Mouse (Mus musculus): ENCODE measurements at regions not wholly inside any gene's neighbourhood (a gene's known extent, or its start where the extent isn't known, plus 50 kb on each side); places are given as distances from the start of the nearest gene placed in this dataset.
A peak's percentile ranks its signal among the peaks of the same experiment; 100 is the strongest.

DNA sequence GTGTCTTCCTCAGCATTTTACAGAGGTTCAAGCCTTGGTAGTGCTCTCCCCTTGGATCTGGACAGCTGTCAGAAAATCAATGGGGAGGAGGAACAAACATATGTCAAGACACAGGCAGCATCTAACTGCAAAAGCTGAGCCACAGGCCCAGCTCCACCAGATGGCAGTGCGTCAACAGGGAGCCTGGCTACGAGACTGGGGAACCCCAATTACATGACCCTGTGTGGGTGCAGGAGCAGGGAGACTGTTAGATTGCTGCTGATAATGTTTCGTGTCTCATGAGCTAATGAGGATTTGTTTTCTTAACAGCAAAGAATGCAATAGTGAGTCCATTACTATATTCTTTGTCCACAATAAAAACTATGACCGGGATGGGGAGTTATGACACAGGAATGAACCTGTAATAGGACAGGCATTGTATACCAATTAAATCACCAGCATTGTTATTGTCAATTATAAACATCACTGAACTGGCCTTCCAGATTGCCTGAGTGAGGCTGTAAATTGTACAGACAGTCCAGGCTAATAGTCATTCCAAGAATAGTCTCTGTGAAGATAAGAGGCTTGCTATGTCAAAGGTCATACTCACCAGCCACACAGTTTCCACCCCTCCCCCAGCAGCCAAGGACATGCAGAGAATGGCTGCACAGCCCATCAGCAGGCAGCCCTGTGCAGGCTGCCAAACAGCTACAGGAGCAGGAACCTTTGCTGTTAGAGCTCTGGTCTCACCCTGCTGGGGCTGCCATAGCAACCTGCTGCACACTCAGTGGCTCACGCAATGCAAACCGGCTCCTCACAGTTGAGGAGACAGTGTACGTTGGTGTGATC, 58.8 kb upstream of the Barx2 start:
- peak in 1 of 2 experiments; percentile 30 for DNase-seq
- intact Hi-C loops (cut with DNase I), result loop anchor here (5.0 kb wide), 1 partner anchor 185 kb away; no protein-coding TSS in a partner anchor

- no peak for DNase-seq
- intact Hi-C loops (cut with DNase I), result loop anchor here (5.0 kb wide), 1 partner anchor 185 kb away; no protein-coding TSS in a partner anchor
Measured at GRCm38 (mm10) chr9:31972629-31972993, 59.3 kb upstream of the Barx2 start.

GRCm38 (mm10) chr9:31976191-31976590, 62.9 kb upstream of the Barx2 start:
- intact Hi-C loops (cut with DNase I), result no loop called here
- DNase-seq, result no peak

DNA sequence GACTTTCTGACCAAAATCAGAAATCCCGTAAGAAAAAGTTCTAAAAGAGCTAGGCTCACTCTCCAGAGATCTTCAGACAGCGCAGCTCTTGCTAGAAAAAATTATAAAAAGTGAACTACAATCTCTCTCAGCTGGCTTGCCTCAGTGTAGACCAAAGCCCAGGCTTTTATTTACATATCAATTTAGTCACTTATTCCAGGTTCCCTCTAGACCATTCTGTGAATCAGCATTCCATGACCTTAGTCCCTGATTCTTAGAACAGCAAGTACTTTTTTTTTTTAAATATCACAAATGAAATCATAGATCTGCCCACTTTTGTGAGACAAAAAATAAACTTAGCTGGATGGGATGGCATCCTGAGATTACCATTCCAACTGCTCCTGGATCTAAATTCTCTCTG, 64.8 kb upstream of the Barx2 start:
- intact Hi-C loops (cut with DNase I), result no loop called here

DNA sequence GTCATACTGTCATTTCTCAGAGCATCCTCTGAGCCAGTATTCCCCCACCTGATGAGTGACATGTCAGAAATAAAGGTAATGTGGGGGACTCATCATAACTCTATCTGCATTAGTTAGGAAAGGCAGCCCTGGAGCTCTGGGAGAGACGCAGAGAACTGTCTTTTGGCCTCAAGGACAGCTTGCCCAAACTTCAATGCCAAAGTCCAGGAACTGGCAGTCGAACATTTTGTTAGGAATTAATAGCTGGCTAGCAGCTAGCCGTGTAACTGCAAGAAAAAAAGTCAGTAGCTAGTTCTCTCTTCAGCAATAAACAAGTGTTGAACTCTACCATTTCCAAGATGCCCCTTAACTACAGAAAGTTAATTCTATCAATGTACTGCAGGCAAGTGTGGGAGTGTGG, 65.9 kb upstream of the Barx2 start:
- DNase-seq, result no peak
- intact Hi-C loops (cut with DNase I), result no loop called here

More for the DNA sequence above, 64.8 kb upstream of the Barx2 start:
- no peak for DNase-seq

DNA sequence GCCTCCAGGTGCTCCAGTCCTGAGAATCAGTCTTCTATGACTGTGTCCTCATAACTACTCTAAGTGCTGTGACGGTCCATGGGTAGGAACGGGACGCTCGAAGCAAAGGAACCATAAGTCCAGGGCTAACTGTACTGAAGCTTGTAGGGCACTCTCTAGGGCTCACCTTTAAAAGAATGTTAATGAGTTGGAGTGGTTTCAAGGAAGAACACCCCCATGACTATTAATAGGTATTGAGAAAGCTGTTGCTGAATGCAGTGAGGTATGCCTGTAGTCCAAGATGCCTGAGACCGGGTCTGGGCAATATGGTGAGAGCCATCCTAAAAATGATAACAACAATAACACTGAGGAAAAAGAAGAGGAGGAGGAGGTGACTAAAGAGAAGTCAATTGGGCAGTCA, 67.2 kb upstream of the Barx2 start:
- no peak for DNase-seq
- intact Hi-C loops (cut with DNase I), result no loop called here

DNA sequence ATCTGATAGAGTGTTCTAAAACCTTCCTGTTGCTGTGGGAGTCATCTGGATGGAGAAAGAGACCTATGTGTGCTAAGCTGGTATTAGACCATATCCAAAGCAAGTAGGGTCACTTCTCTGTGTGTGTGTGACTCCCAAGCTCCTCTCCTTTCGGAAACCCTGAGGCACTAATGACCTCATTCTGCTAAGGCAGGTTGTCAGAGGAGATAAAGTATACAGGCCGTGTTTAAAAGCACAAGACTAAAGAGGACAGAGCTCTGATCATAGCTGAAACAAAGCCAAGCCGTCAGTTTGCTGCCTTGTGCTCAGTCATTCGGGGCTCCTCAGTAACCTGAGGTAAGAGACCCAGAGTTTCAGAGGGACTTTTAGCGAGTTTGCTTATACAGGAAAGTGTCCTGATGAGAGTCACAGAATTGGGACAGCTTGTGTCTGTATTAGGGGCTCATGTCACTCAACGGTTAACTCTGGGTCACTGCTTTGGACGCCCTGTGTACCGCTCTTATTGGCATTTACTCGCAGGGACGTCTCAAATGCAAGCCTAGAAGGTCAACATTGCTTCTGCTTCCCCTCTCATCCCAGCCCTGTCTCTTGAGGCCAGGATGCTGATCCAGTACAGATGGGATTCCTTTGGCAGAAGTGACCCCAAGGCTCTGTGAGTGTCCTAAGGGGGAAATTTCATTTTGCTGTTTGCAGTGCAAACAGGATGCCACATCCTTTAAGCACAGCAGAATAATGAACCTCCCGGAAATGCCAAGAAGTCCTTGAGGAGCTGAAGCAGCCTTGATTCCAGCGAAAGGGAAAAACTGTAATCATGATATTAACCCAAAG, 70.7 kb upstream of the Barx2 start:
- DNase-seq, result no peak

GRCm38 (mm10) chr9:31988826-31989225, 75.6 kb upstream of the Barx2 start:
- intact Hi-C loops (cut with DNase I), result no loop called here
- DNase-seq, result no peak

More for the DNA sequence above, 70.7 kb upstream of the Barx2 start:
- intact Hi-C loops (cut with DNase I), result no loop called here

GRCm38 (mm10) chr9:31989581-31990360, 76.5 kb upstream of the Barx2 start:
- intact Hi-C loops (cut with DNase I), result no loop called here

DNA sequence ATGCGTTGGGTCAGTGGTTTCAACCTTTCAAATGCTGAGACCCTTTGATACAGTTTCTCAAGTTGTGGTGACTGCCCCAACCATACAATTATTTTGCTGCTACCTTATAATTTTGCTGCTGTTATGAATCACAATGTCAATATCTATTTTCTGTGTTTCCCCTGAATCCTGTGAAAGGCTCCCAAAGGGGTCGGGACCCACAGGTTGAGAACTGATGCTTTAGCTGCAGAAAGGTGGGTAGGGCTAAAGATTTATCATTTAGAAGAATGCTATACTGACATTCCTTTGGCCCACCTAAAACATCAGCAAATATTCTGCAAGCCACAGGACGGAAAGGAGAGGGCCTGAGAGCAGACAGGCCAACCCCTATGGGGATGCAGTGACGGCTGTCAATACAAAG, 77.2 kb upstream of the Barx2 start:
- DNase-seq, result no peak

More at GRCm38 (mm10) chr9:31989581-31990360, 76.5 kb upstream of the Barx2 start:
- DNase-seq, result no peak

DNA sequence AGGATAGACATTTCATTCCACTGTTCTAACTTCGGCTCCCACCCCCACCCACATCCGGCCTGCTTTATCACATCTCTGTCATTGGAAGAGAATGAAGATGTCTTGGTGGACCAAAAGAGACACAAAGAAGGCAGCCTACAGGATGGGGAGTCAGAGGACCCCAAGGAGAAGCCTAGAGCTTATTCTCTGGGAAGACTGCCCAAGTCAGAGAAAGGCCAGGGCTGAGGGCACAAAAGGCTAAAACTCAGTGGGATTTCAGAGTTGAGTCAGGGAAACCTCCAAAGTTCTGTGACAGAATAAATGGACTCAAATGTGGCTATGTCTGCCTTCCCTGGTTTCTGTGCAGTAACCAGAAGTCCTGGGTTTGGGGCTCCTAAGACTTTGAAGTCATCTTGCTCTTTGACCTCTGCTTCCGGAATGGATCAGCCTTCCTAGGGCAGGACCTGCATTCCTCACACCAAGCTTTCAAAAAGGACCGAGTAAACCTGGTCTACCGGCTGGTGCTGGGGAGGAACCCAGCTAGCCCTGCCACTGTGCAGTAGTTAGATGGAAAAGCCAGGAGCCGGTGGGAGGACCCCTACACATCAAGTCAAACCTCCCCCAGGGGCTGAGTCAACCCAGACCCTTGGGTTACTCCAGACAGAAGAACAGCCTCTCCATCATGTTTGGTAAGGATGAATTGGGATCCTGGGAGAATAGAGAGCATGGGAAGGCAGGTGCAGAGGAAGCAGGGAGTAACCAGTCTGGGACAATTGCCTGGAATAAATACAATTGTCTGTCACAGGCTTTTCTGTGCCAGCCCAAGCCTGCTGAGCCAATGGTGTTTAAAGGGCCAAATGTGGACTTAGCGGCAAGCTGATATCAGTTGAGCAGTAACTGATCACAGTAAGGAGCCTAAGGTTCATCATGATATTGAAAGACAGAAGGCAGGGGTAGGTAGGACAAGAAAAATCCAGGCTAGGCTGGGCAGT, 80.7 kb upstream of the Barx2 start:
- no peak for DNase-seq
- intact Hi-C loops (cut with DNase I), result no loop called here

More for the DNA sequence above, 77.2 kb upstream of the Barx2 start:
- intact Hi-C loops (cut with DNase I), result no loop called here

DNA sequence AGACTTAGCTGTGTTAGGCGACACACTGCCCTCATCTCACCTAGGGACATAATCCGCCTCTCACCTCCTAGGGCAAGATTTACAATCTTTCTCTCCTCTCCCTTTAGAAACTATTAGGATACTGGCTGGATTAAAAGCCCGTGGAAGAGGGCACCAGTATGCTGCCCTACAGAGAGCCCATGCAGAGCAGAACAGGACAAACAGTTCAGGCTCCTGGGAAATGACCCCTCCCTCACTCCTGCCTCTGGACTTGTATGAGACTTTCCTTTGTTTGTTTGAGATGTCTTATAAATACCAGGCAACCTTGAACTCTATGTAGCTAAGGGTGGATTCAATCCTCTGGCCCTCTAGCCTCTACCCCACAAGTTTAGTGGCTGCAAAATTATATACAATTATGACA, 81.8 kb upstream of the Barx2 start:
- intact Hi-C loops (cut with DNase I), result no loop called here
- DNase-seq, result no peak

- intact Hi-C loops (cut with DNase I), result no loop called here
Measured at GRCm38 (mm10) chr9:31995700-31996099, 82.4 kb upstream of the Barx2 start.

GRCm38 (mm10) chr9:31996466-31997177, 83.4 kb upstream of the Barx2 start:
- intact Hi-C loops (cut with DNase I), result no loop called here
- DNase-seq, result no peak

More at GRCm38 (mm10) chr9:31995700-31996099, 82.4 kb upstream of the Barx2 start:
- DNase-seq, result no peak

- DNase-seq, result no peak
- intact Hi-C loops (cut with DNase I), result no loop called here
Measured at GRCm38 (mm10) chr9:31997178-31998097, 84.2 kb upstream of the Barx2 start.

DNA sequence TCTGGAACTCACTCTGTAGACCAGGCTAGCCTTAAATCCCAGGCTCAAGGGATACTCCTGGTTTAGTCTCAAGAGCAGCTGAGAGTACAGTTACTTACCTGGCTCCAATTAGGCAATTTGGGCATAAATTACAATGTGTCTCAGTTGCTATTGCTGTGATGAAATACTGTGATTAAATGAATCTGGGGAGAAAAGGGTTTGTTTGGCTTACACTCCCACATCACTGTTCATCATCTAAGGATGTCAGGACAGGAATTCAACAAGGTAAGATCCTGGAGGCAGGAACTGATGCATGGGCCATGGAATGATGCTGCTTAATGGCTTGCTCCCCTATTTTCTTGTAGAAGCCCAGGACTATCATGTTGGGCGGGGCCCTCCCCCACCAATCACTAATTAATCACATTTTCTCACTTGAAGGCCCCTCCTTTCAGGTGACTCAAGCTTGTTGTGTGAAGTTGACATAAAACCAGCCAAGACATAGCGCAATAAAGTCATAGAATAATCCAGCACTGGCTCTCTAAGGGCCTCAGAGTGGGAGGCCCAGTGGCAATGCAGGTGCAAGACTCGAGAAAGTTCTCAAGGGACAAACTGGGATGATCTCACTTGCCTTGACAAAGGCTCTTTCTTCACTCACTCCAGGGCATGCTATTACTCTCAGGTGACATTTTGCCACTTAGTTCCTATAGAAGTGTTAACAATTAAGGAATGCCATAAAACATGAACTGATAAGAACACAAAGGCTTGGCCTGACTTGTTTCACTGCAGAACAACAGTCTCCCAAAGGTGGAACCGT, 85.4 kb upstream of the Barx2 start:
- intact Hi-C loops (cut with DNase I), result no loop called here

DNA sequence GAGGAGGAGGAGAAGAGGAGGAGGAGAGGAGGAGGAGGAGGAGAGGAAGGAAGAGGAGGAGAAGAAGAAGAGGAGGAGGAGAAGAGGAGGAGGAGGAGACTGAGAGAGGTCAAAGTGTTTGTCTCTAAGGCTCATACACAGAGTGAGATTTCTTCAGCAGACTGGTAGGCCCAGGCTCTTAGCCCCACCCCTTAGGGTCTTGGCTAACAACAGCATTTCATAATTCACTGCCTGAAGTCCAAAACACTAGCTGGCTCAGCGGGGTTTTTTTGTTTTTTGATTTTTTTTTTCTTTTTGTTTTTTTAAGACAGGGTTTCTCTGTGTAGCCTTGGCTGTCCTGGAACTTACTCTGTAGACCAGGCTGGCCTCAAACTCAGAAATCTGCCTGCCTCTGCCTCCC, 86.5 kb upstream of the Barx2 start:
- intact Hi-C loops (cut with DNase I), result no loop called here
- peak in 1 of 2 experiments; percentile 31 for DNase-seq

More for the DNA sequence above, 85.4 kb upstream of the Barx2 start:
- no peak for DNase-seq
